Comparison of ENCODE assay signal across 9 mouse cellular contexts in the genomic region with DNA sequence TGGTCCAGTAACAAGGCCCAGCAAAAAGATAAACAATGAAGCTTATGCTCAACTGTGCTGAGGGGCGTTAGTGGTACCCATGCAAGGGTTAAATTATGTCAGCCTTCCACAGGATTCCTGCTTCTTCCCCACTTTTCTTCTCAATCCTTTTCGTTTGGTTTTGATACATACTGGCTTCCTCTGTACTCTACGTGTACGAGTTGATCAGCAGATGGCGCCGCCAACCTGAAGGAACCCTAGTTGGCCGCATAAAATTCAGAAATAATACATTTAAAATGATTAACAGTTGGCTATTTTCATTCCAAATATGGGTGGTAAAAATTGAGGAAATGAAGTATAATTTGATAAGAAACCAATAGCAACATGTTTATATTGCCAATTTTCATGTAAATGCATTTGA. TPM values are rescaled to one million over a fixed set of nuclear protein-coding genes. Genes with fewer than 3 reads are reported as not detected.
DNase-seq lines count a peak whose midpoint lies in the region; ATAC-seq and TF ChIP-seq lines count a peak whose summit lies in the region.
"Had no signal": no experiment of that assay in that cellular context is flagged by ENCODE, and none has a peak within 500 bp of the region (broad histone marks: within the 10 kb centered on the region; RNA-seq: fewer than 3 reads in every experiment).

No protein-coding gene starts in this region.

- no peak for TF ChIP-seq EP300 in heart, postnatal 0 days (IDR thresholded peaks at IDR 0.05; ENCODE audit: low read depth)

- H3K4me2 ChIP-seq in heart, postnatal 0 days (ENCODE audit: low read depth, low read length), result no peak overlapping the region
- H3K4me2 ChIP-seq in midbrain, embryonic 16.5 days (ENCODE audit: low read length), result no peak overlapping the region
- no peak overlapping the region for H3K4me2 ChIP-seq in midbrain, embryonic 13.5 days (replicated peaks)
- H3K4me2 ChIP-seq in heart, embryonic 12.5 days, result no peak overlapping the region
- H3K4me2 ChIP-seq: heart, embryonic 13.5 days had no signal

- no peak overlapping the region for H3K4me3 ChIP-seq in heart, postnatal 0 days (ENCODE audit: low read depth, low read length)
- H3K4me3 ChIP-seq in midbrain, embryonic 16.5 days (ENCODE audit: low read depth, low read length), result no peak overlapping the region
- no peak overlapping the region for H3K4me3 ChIP-seq in midbrain, embryonic 13.5 days (replicated peaks)
- H3K4me3 ChIP-seq in bone marrow, adult 2 months (replicated peaks; ENCODE audit: control insufficient read depth, low read depth, low read length), result no peak overlapping the region
- H3K4me3 ChIP-seq in heart, embryonic 12.5 days, result no peak overlapping the region
- H3K4me3 ChIP-seq: heart, embryonic 13.5 days had no signal

- 47% methylated on average over 7 of the region's 7 CpGs for WGBS in heart, postnatal 0 days
- WGBS in midbrain, embryonic 16.5 days, result 59% methylated on average over 7 of the region's 7 CpGs
- WGBS in midbrain, embryonic 13.5 days, result 59% methylated on average over 7 of the region's 7 CpGs
- 42% methylated on average over 7 of the region's 7 CpGs for WGBS in bone marrow, adult 2 months
- 60% methylated on average over 7 of the region's 7 CpGs for WGBS in heart, embryonic 12.5 days

- H3K9me3 ChIP-seq in heart, postnatal 0 days (replicated peaks; ENCODE audit: control insufficient read depth, low read length), result no peaks in the 10 kb centered on the region
- H3K9me3 ChIP-seq in midbrain, embryonic 16.5 days (replicated peaks; ENCODE audit: control insufficient read depth, low read length, poor library complexity, severe bottlenecking), result no peaks in the 10 kb centered on the region
- no peaks in the 10 kb centered on the region for H3K9me3 ChIP-seq in midbrain, embryonic 13.5 days
- no peaks in the 10 kb centered on the region for H3K9me3 ChIP-seq in heart, embryonic 12.5 days (replicated peaks)
- H3K9me3 ChIP-seq: heart, embryonic 13.5 days had no signal

- no peaks in the 10 kb centered on the region for H3K4me1 ChIP-seq in heart, postnatal 0 days (ENCODE audit: control insufficient read depth, insufficient read depth)
- H3K4me1 ChIP-seq in midbrain, embryonic 16.5 days (ENCODE audit: control insufficient read depth, insufficient read depth, low read length), result no peaks in the 10 kb centered on the region
- no peaks in the 10 kb centered on the region for H3K4me1 ChIP-seq in midbrain, embryonic 13.5 days (replicated peaks)
- H3K4me1 ChIP-seq in bone marrow, adult 2 months (ENCODE audit: control insufficient read depth, insufficient read depth, low read length), result no peaks in the 10 kb centered on the region
- H3K4me1 ChIP-seq in heart, embryonic 12.5 days (replicated peaks), result no peaks in the 10 kb centered on the region
- H3K4me1 ChIP-seq: heart, embryonic 13.5 days had no signal

- H3K9ac ChIP-seq in heart, postnatal 0 days (replicated peaks; ENCODE audit: low read depth, low read length), result no peak overlapping the region
- H3K9ac ChIP-seq in midbrain, embryonic 16.5 days (ENCODE audit: low read depth, low read length), result no peak overlapping the region
- no peak overlapping the region for H3K9ac ChIP-seq in midbrain, embryonic 13.5 days (replicated peaks)
- no peak overlapping the region for H3K9ac ChIP-seq in heart, embryonic 12.5 days
- H3K9ac ChIP-seq: heart, embryonic 13.5 days had no signal

- no peaks in the 10 kb centered on the region for H3K27me3 ChIP-seq in heart, postnatal 0 days (ENCODE audit: control insufficient read depth, insufficient read depth, low read length)
- no peaks in the 10 kb centered on the region for H3K27me3 ChIP-seq in midbrain, embryonic 16.5 days (ENCODE audit: control insufficient read depth, insufficient read depth, low read depth, low read length)
- H3K27me3 ChIP-seq in midbrain, embryonic 13.5 days, result no peaks in the 10 kb centered on the region
- no peaks in the 10 kb centered on the region for H3K27me3 ChIP-seq in heart, embryonic 12.5 days (replicated peaks)
- H3K27me3 ChIP-seq: heart, embryonic 13.5 days had no signal

- no peak overlapping the region for H3K27ac ChIP-seq in heart, postnatal 0 days (ENCODE audit: low read depth)
- H3K27ac ChIP-seq in midbrain, embryonic 16.5 days (ENCODE audit: low read length), result no peak overlapping the region
- H3K27ac ChIP-seq in midbrain, embryonic 13.5 days, result no peak overlapping the region
- no peak overlapping the region for H3K27ac ChIP-seq in bone marrow, adult 2 months (ENCODE audit: control insufficient read depth, insufficient read depth, low read depth, low read length, poor library complexity)
- no peak overlapping the region for H3K27ac ChIP-seq in heart, embryonic 12.5 days (ENCODE audit: poor library complexity, severe bottlenecking)
- H3K27ac ChIP-seq: heart, embryonic 13.5 days had no signal

- H3K36me3 ChIP-seq in heart, postnatal 0 days (replicated peaks; ENCODE audit: control insufficient read depth, insufficient read depth, low read length), result no peaks in the 10 kb centered on the region
- no peaks in the 10 kb centered on the region for H3K36me3 ChIP-seq in midbrain, embryonic 16.5 days (ENCODE audit: control insufficient read depth, insufficient read depth, low read length)
- H3K36me3 ChIP-seq in midbrain, embryonic 13.5 days, result no peaks in the 10 kb centered on the region
- no peaks in the 10 kb centered on the region for H3K36me3 ChIP-seq in heart, embryonic 12.5 days
- H3K36me3 ChIP-seq: heart, embryonic 13.5 days had no signal

- no peak for TF ChIP-seq POLR2A in bone marrow, adult 2 months (IDR thresholded peaks at IDR 0.05; ENCODE audit: borderline replicate concordance, control insufficient read depth, low read depth, low read length)

- peak; percentile 41 for DNase-seq in heart, postnatal 0 days (ENCODE audit: low spot score)
- DNase-seq in heart, adult 9 months (ENCODE audit: low spot score in 2 of 2), result no peak
- DNase-seq in frontal cortex, postnatal 36 days (ENCODE audit: low spot score in 2 of 2), result peak; percentile 25 to 39
- DNase-seq in retina, postnatal 1 day, result peak; percentile 40

- no peak for ATAC-seq in heart, postnatal 0 days (ENCODE audit: insufficient read depth, low read depth)
- peak; percentile 64; the same call in 1 of the 2 replicates for ATAC-seq in midbrain, embryonic 16.5 days
- no peak for ATAC-seq in midbrain, embryonic 13.5 days
- no peak for ATAC-seq in heart, embryonic 12.5 days (ENCODE audit: insufficient number of reproducible peaks, low FRiP score)

- peak; percentile 65 for TF ChIP-seq CTCF in heart, postnatal 0 days (IDR thresholded peaks at IDR 0.05; ENCODE audit: low read depth)
- peak; percentile 48; the same call in 1 of the 2 replicates for TF ChIP-seq CTCF in bone marrow, adult 2 months (IDR thresholded peaks at IDR 0.05; ENCODE audit: control insufficient read depth, insufficient read depth, low read length)

RNA-seq across cellular contexts. Expression of gene Musk, which starts 19.5 kb away (rescaled TPM):
- total RNA-seq in heart, postnatal 0 days (2014; rRNA removed; ENCODE audit: low replicate concordance), result 0.15 TPM in 1 of 2 replicates, not detected in the other
- not detected in 2 replicates for polyA plus RNA-seq in heart, postnatal 0 days (2015; fragmentation: Nextera tagmentation; extraction: Ambion mirVana)
- polyA plus RNA-seq in midbrain, embryonic 16.5 days (2015; fragmentation: Nextera tagmentation; extraction: Ambion mirVana), result 0.06 and 0.20 TPM in 2 replicates
- not detected in 2 replicates for polyA plus RNA-seq in midbrain, embryonic 13.5 days (2015; fragmentation: Nextera tagmentation; extraction: Ambion mirVana)
- 0.29 and 2.1 TPM in 2 replicates for polyA plus RNA-seq in bone marrow, adult 2 months (2011; ENCODE audit: insufficient read depth, insufficient read length, low replicate concordance, missing spikeins)
- polyA plus RNA-seq in heart, embryonic 12.5 days (2016; fragmentation: Nextera tagmentation; extraction: Ambion mirVana), result 0.06 TPM in 1 of 2 replicates, not detected in the other

RNA-seq across cellular contexts. Expression of gene Svep1, which starts 59.6 kb away (rescaled TPM):
- 5.1 and 6.4 TPM in 2 replicates for total RNA-seq in heart, postnatal 0 days (2014; rRNA removed; ENCODE audit: low replicate concordance)
- polyA plus RNA-seq in heart, postnatal 0 days (2015; fragmentation: Nextera tagmentation; extraction: Ambion mirVana), result 0.52 and 0.86 TPM in 2 replicates
- 0.51 and 0.94 TPM in 2 replicates for polyA plus RNA-seq in midbrain, embryonic 16.5 days (2015; fragmentation: Nextera tagmentation; extraction: Ambion mirVana)
- 0.24 and 0.36 TPM in 2 replicates for polyA plus RNA-seq in midbrain, embryonic 13.5 days (2015; fragmentation: Nextera tagmentation; extraction: Ambion mirVana)
- 0.99 and 1.3 TPM in 2 replicates for polyA plus RNA-seq in bone marrow, adult 2 months (2011; ENCODE audit: insufficient read depth, insufficient read length, low replicate concordance, missing spikeins)
- polyA plus RNA-seq in heart, embryonic 12.5 days (2016; fragmentation: Nextera tagmentation; extraction: Ambion mirVana), result 2.3 and 3.0 TPM in 2 replicates

Comparison
In these comparisons a context has a peak if more than half of its experiments do, and no peak if none do; other contexts are left out.
1. DNase-seq: peak in heart, postnatal 0 days (single experiment), frontal cortex, postnatal 36 days (2 of 2) and retina, postnatal 1 day (single experiment); none in heart, adult 9 months (0 of 2).